ENCODE assay signal across 8 mouse cellular contexts in genomic region chr7:81571941-81572441, GRCm38 (mm10). TPM values are rescaled to one million over a fixed set of nuclear protein-coding genes. Genes with fewer than 3 reads are reported as not detected.
A peak's percentile ranks its signal among the peaks of the same experiment; 100 is the strongest.
DNase-seq lines count a peak whose midpoint lies in the region; ATAC-seq lines count a peak whose summit lies in the region.

No protein-coding gene starts in this region.

- no peaks in the 10 kb centered on the region for H3K27me3 ChIP-seq in heart, embryonic 14.5 days (ENCODE audit: control insufficient read depth, insufficient read depth, low read length)
- no peaks in the 10 kb centered on the region for H3K27me3 ChIP-seq in limb, embryonic 12.5 days
- no peaks in the 10 kb centered on the region for H3K27me3 ChIP-seq in neural tube, embryonic 13.5 days

- peaks cover 15% of the 10 kb centered on the region for H3K36me3 ChIP-seq in heart, embryonic 14.5 days (ENCODE audit: control insufficient read depth, insufficient read depth, low read length)
- 0 out of 2 replicates have a peak, but pooled peaks cover 7% of the 10 kb centered on the region for H3K36me3 ChIP-seq in limb, embryonic 12.5 days
- peaks cover 20% of the 10 kb centered on the region for H3K36me3 ChIP-seq in neural tube, embryonic 13.5 days

- peak overlapping the region; percentile 83 for H3K4me2 ChIP-seq in heart, embryonic 14.5 days (ENCODE audit: low read length)
- H3K4me2 ChIP-seq in limb, embryonic 12.5 days, result peak overlapping the region; percentile 79
- peak overlapping the region; percentile 68 for H3K4me2 ChIP-seq in neural tube, embryonic 13.5 days

- no peak for ATAC-seq in heart, embryonic 14.5 days (ENCODE audit: insufficient number of reproducible peaks, insufficient read depth, low FRiP score, low read depth)
- no peak for ATAC-seq in limb, embryonic 12.5 days (ENCODE audit: insufficient number of reproducible peaks, insufficient read depth, low FRiP score, low TSS enrichment, low read depth)
- no peak for ATAC-seq in neural tube, embryonic 13.5 days (ENCODE audit: low read depth)
- ATAC-seq in cerebellum, adult (ENCODE audit: insufficient number of reproducible peaks, low FRiP score, low TSS enrichment), result no peak

- H3K27ac ChIP-seq in heart, embryonic 14.5 days (replicated peaks in 1 of 2; ENCODE audit: control insufficient read depth in 1 of 2, insufficient read depth in 1 of 2, low read depth in 2 of 2, low read length in 2 of 2), result peak overlapping the region; percentile 97 to 98
- H3K27ac ChIP-seq in limb, embryonic 12.5 days, result peak overlapping the region; percentile 92
- H3K27ac ChIP-seq in neural tube, embryonic 13.5 days (replicated peaks), result peak overlapping the region; percentile 98

- peak overlapping the region; percentile 93 to 98 for H3K4me3 ChIP-seq in heart, embryonic 14.5 days (ENCODE audit: control insufficient read depth in 1 of 2, insufficient read depth in 1 of 2, low read depth in 1 of 2, low read length in 2 of 2)
- H3K4me3 ChIP-seq in limb, embryonic 12.5 days (replicated peaks), result peak overlapping the region; percentile 85
- peak overlapping the region; percentile 91 for H3K4me3 ChIP-seq in neural tube, embryonic 13.5 days

- H3K9me3 ChIP-seq in heart, embryonic 14.5 days (ENCODE audit: control insufficient read depth, low read length), result no peaks in the 10 kb centered on the region
- H3K9me3 ChIP-seq in limb, embryonic 12.5 days, result no peaks in the 10 kb centered on the region
- no peaks in the 10 kb centered on the region for H3K9me3 ChIP-seq in neural tube, embryonic 13.5 days

- peak overlapping the region; percentile 92 for H3K9ac ChIP-seq in heart, embryonic 14.5 days (ENCODE audit: low read length)
- H3K9ac ChIP-seq in limb, embryonic 12.5 days (replicated peaks), result peak overlapping the region; percentile 82
- peak overlapping the region; percentile 96 for H3K9ac ChIP-seq in neural tube, embryonic 13.5 days

- 14% methylated on average over 15 of the region's 15 CpGs for WGBS in heart, embryonic 14.5 days
- WGBS in limb, embryonic 12.5 days, result 20% methylated on average over 15 of the region's 15 CpGs
- WGBS in neural tube, embryonic 13.5 days, result 19% methylated on average over 15 of the region's 15 CpGs

- H3K4me1 ChIP-seq in heart, embryonic 14.5 days (ENCODE audit: control insufficient read depth in 2 of 2, insufficient read depth in 2 of 2, low read length in 2 of 2), result peaks cover 14 to 36% of the 10 kb centered on the region in 2 experiments
- H3K4me1 ChIP-seq in limb, embryonic 12.5 days (replicated peaks), result peaks cover 5% of the 10 kb centered on the region; the same call in 1 of the 2 replicates
- peaks cover 18% of the 10 kb centered on the region for H3K4me1 ChIP-seq in neural tube, embryonic 13.5 days (replicated peaks)

- DNase-seq in adrenal gland, adult 2 months, result peak; percentile 33
- DNase-seq in adrenal gland, postnatal 4 days (ENCODE audit: low spot score in 2 of 2), result no peak
- DNase-seq in adrenal gland, postnatal 10 days, result peak; percentile 54
- no peak for DNase-seq in ovary, postnatal 36 days (ENCODE audit: low spot score)

RNA-seq across cellular contexts. Expression of gene Whamm, which starts 0.9 kb away (rescaled TPM):
- total RNA-seq in adrenal gland, adult 2 months (2021), result 10 to 100 TPM; 16.7 to 21.7 TPM
- 48.7 and 57.5 TPM in 2 replicates for polyA plus RNA-seq in adrenal gland, adult 2 months (2012; rRNA removed)
- 10 to 100 TPM; 18.8 to 21.5 TPM for total RNA-seq in adrenal gland, postnatal 4 days (2021)
- total RNA-seq in adrenal gland, postnatal 10 days (2021), result 10 to 100 TPM; 16.3 to 16.4 TPM
- 7.7 and 9.5 TPM in 2 replicates for polyA plus RNA-seq in heart, embryonic 14.5 days (2014; fragmentation: Nextera tagmentation; extraction: Ambion mirVana)
- polyA plus RNA-seq in limb, embryonic 12.5 days (2016; fragmentation: Nextera tagmentation; extraction: Ambion mirVana), result 4.0 and 4.5 TPM in 2 replicates
- polyA plus RNA-seq in neural tube, embryonic 13.5 days (2015; fragmentation: Nextera tagmentation; extraction: Ambion mirVana), result 7.1 and 8.0 TPM in 2 replicates

RNA-seq across cellular contexts. Expression of gene Fsd2, which starts 5.2 kb away (rescaled TPM):
- 1 to 10 TPM; 1.2 to 1.7 TPM for total RNA-seq in adrenal gland, adult 2 months (2021)
- polyA plus RNA-seq in adrenal gland, adult 2 months (2012; rRNA removed), result 0.51 and 0.61 TPM in 2 replicates
- total RNA-seq in adrenal gland, postnatal 4 days (2021), result 1 to 10 TPM; 2.4 to 4.5 TPM
- 10 to 100 TPM in 1 of 2 experiments, 1 to 10 TPM in 1; 4.4 to 19.8 TPM for total RNA-seq in adrenal gland, postnatal 10 days (2021)
- 60.6 and 68.0 TPM in 2 replicates for polyA plus RNA-seq in heart, embryonic 14.5 days (2014; fragmentation: Nextera tagmentation; extraction: Ambion mirVana)
- polyA plus RNA-seq in limb, embryonic 12.5 days (2016; fragmentation: Nextera tagmentation; extraction: Ambion mirVana), result 0.08 TPM in 1 of 2 replicates, not detected in the other
- polyA plus RNA-seq in neural tube, embryonic 13.5 days (2015; fragmentation: Nextera tagmentation; extraction: Ambion mirVana), result 0.10 and 0.29 TPM in 2 replicates

Comparison
In these comparisons a context has a peak if more than half of its experiments do, and no peak if none do; other contexts are left out.
1. DNase-seq: peak in adrenal gland, adult 2 months (single experiment) and adrenal gland, postnatal 10 days (single experiment); none in adrenal gland, postnatal 4 days (0 of 2) and ovary, postnatal 36 days (single experiment).
2. RNA of gene Fsd2, which starts 5.2 kb away (polyA plus RNA-seq): 60.6 to 68.0 TPM in heart, embryonic 14.5 days; 0.51 to 0.61 TPM in adrenal gland, adult 2 months, 0.10 to 0.29 TPM in neural tube, embryonic 13.5 days and 0.08 TPM in limb, embryonic 12.5 days; every median in the first group is over 10 times any median in the second.
3. Peak in every context shown above with its lines, with median percentiles within 50 percentile points of each other: H3K27ac ChIP-seq, H3K4me2 ChIP-seq, H3K4me3 ChIP-seq and H3K9ac ChIP-seq.